Mouse (Mus musculus) liver, embryonic 14.5 days (tissue): ENCODE data around the gene Bcl2.

Experiments used
- CTCF ChIP-seq: IDR thresholded peaks from 2 replicates; pipeline ENCODE4 v1.5.1; 2016; ENCODE audit warnings: antibody characterized with exemption, low read depth, control low read depth
- EP300 ChIP-seq: IDR thresholded peaks from 2 replicates; pipeline ENCODE4 v1.6.1; 2016; ENCODE audit warnings: antibody characterized with exemption, low read depth

DNA sequence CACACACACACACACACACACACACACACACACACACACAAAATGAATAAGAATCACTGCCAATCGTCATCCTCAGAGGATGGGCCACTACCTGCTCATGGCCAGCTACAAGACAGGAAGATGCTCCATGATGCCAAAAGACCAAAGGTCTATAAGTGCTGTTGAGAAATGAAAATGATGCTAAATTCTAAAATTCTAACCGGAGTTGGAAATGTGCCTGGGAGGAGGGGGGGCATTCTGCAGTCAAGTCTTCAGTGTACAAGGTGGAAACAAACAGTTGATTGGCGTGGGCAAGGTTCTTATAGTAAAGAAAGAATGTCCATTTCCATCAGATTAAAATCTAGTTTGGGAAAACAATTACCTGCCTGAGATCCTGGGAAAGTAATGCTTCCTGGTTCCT is 131.3 kb downstream of the Bcl2 start:
- TF ChIP-seq EP300 (no peak), CTCF (no peak)
